Mouse (Mus musculus) liver, embryonic 16.5 days (tissue): ENCODE data around the gene Sst. TPM values are rescaled to one million over a fixed set of nuclear protein-coding genes. Genes with fewer than 3 reads are reported as not detected.

ENCODE experiments used
- ATAC-seq: fragments of 200-750 bp; cut with Nextera tagmentation; 2 replicates; pipeline ENCODE4 v1.8.0; 2017; ENCODE audit warnings: low read depth, mild to moderate bottlenecking, moderate number of reproducible peaks, moderate library complexity
- H3K27ac ChIP-seq: fragments of 300-500 bp; sonication (generic); 2 replicates; pipeline ENCODE4 v1.5.1; 2014; ENCODE audit warnings: mild to moderate bottlenecking, low read length
- H3K27me3 ChIP-seq: fragments of 300-500 bp; sonication (generic); 2 replicates; pipeline ENCODE4 v1.6.1; 2014; ENCODE audit warnings: low read depth, low read length, mixed read lengths; ENCODE audit not compliant: control insufficient read depth, insufficient read depth
- H3K36me3 ChIP-seq: fragments of 300-500 bp; sonication (generic); 2 replicates; pipeline ENCODE4 v1.6.1; 2014; ENCODE audit warnings: mild to moderate bottlenecking; ENCODE audit not compliant: control insufficient read depth, insufficient read depth
- H3K4me1 ChIP-seq: fragments of 300-500 bp; sonication (generic); 2 replicates; pipeline ENCODE4 v1.6.1; 2014; ENCODE audit warnings: low read depth, low read length, mixed read lengths; ENCODE audit not compliant: control insufficient read depth
- H3K4me2 ChIP-seq: fragments of 300-500 bp; sonication (generic); 2 replicates; pipeline ENCODE4 v1.6.1; 2014; ENCODE audit warnings: low read depth, low read length, mixed read lengths
- H3K4me3 ChIP-seq: fragments of 300-500 bp; sonication (generic); 2 replicates; pipeline ENCODE4 v1.5.1; 2014; ENCODE audit warnings: low read depth, mild to moderate bottlenecking, low read length
- H3K9ac ChIP-seq: fragments of 300-500 bp; sonication (generic); 2 replicates; pipeline ENCODE4 v1.6.1; 2014; ENCODE audit warnings: low read depth, low read length
- H3K9me3 ChIP-seq: fragments of 300-500 bp; sonication (generic); replicated peaks from 2 replicates; pipeline ENCODE4 v1.6.1; 2016; ENCODE audit warnings: low read length; ENCODE audit not compliant: control insufficient read depth
- WGBS: fragments of 180-500 bp; shearing (Covaris S2); extraction: QIAGEN DNeasy Blood & Tissue Kit; methylation state at CpG from one replicate; pipeline ENCODE4 v1.1.7; 2014; ENCODE audit not compliant: insufficient replicate concordance; 5-methylcytosine and 5-hydroxymethylcytosine counted together
- polyA plus RNA-seq: library from polyadenylated mRNA; unstranded; fragments of >200 nt; fragmentation: Nextera tagmentation; extraction: Ambion mirVana; gene quantifications from 2 replicates; pipeline ENCODE4 v1.2.1, GENCODE M21; 2015

Sst gene
- polyA plus RNA-seq, 1 experiment from 2014 or later: 1.1 TPM

GRCm38 (mm10) chr16:23897486-23897885 lies 6.7 kb upstream of the Sst start:
- Histone ChIP-seq H3K4me1 (no peaks in the 10 kb centered on the region), H3K27me3 (no peaks in the 10 kb centered on the region; the same call in 1 of the 2 replicates), H3K9ac (no peak overlapping the region), H3K4me3 (no peak overlapping the region), H3K9me3 (no peaks in the 10 kb centered on the region), H3K4me2 (no peak overlapping the region), H3K36me3 (no peaks in the 10 kb centered on the region), H3K27ac (no peak overlapping the region)
- 44% methylated on average over 5 of the region's 5 CpGs for WGBS
- no peak for ATAC-seq

GRCm38 (mm10) chr16:23895135-23895534 lies 4.4 kb upstream of the Sst start:
- H3K27ac ChIP-seq: no peak overlapping the region
- ATAC-seq: no peak; the same call in 1 of the 2 replicates
- no peaks in the 10 kb centered on the region for H3K36me3 ChIP-seq
- peaks cover 5% of the 10 kb centered on the region; the same call in 1 of the 2 replicates for H3K27me3 ChIP-seq
- WGBS: 40% methylated on average over 3 of the region's 3 CpGs
- no peak overlapping the region for H3K9ac ChIP-seq
- H3K4me1 ChIP-seq: no peaks in the 10 kb centered on the region
- H3K9me3 ChIP-seq: no peaks in the 10 kb centered on the region
- no peak overlapping the region for H3K4me2 ChIP-seq
- no peak overlapping the region for H3K4me3 ChIP-seq

- peaks cover 5% of the 10 kb centered on the region; the same call in 1 of the 2 replicates for H3K27me3 ChIP-seq
- no peaks in the 10 kb centered on the region for H3K4me1 ChIP-seq
- no peaks in the 10 kb centered on the region for H3K9me3 ChIP-seq
- no peak overlapping the region for H3K4me2 ChIP-seq
- ATAC-seq: no peak
- H3K36me3 ChIP-seq: no peaks in the 10 kb centered on the region
- no peak overlapping the region for H3K4me3 ChIP-seq
- 6% methylated on average over 9 of the region's 9 CpGs for WGBS
- H3K9ac ChIP-seq: no peak overlapping the region
- H3K27ac ChIP-seq: no peak overlapping the region
Measured at GRCm38 (mm10) chr16:23890151-23890550, 607 bp downstream of the Sst start.

GRCm38 (mm10) chr16:23887910-23888579 lies 2.7 kb downstream of the Sst start:
- Histone ChIP-seq H3K27me3 (peaks cover 5% of the 10 kb centered on the region; the same call in 1 of the 2 replicates), H3K27ac (no peak overlapping the region), H3K4me1 (no peaks in the 10 kb centered on the region), H3K9ac (no peak overlapping the region), H3K9me3 (no peaks in the 10 kb centered on the region), H3K36me3 (no peaks in the 10 kb centered on the region), H3K4me2 (no peak overlapping the region), H3K4me3 (no peak overlapping the region)
- no peak for ATAC-seq
- WGBS: 63% methylated on average over 10 of the region's 10 CpGs

- WGBS: 66% methylated on average over 12 of the region's 12 CpGs
- Histone ChIP-seq H3K4me1 (no peaks in the 10 kb centered on the region), H3K27ac (no peak overlapping the region), H3K36me3 (no peaks in the 10 kb centered on the region), H3K4me2 (no peak overlapping the region), H3K27me3 (no peaks in the 10 kb centered on the region), H3K4me3 (no peak overlapping the region), H3K9me3 (no peaks in the 10 kb centered on the region), H3K9ac (no peak overlapping the region)
- ATAC-seq: no peak
Measured at GRCm38 (mm10) chr16:23885098-23885497, 5.7 kb downstream of the Sst start.

- no peaks in the 10 kb centered on the region for H3K9me3 ChIP-seq
- 39% methylated on average over 1 of the region's 1 CpGs for WGBS
- H3K36me3 ChIP-seq: no peaks in the 10 kb centered on the region
- no peak for ATAC-seq
- no peak overlapping the region for H3K9ac ChIP-seq
- H3K4me3 ChIP-seq: no peak overlapping the region
- no peak overlapping the region for H3K4me2 ChIP-seq
- no peak overlapping the region for H3K27ac ChIP-seq
- H3K27me3 ChIP-seq: no peaks in the 10 kb centered on the region
- H3K4me1 ChIP-seq: no peaks in the 10 kb centered on the region
Measured at GRCm38 (mm10) chr16:23855242-23855641, 35.5 kb downstream of the Sst start.

- Histone ChIP-seq H3K36me3 (no peaks in the 10 kb centered on the region), H3K4me1 (no peaks in the 10 kb centered on the region), H3K4me3 (no peak overlapping the region), H3K4me2 (no peak overlapping the region), H3K27ac (no peak overlapping the region), H3K9ac (no peak overlapping the region), H3K9me3 (no peaks in the 10 kb centered on the region), H3K27me3 (no peaks in the 10 kb centered on the region)
- no peak for ATAC-seq
Measured at GRCm38 (mm10) chr16:23849720-23850119, 41.0 kb downstream of the Sst start.

- Histone ChIP-seq H3K9me3 (no peaks in the 10 kb centered on the region), H3K9ac (no peak overlapping the region), H3K27ac (no peak overlapping the region), H3K36me3 (no peaks in the 10 kb centered on the region), H3K4me2 (no peak overlapping the region), H3K4me3 (no peak overlapping the region), H3K27me3 (no peaks in the 10 kb centered on the region), H3K4me1 (no peaks in the 10 kb centered on the region)
- no peak for ATAC-seq
Measured at GRCm38 (mm10) chr16:23849176-23849575, 41.6 kb downstream of the Sst start.

- no peaks in the 10 kb centered on the region for H3K9me3 ChIP-seq
- no peaks in the 10 kb centered on the region for H3K27me3 ChIP-seq
- H3K4me3 ChIP-seq: no peak overlapping the region
- no peak for ATAC-seq
- no peak overlapping the region for H3K4me2 ChIP-seq
- 43% methylated on average over 7 of the region's 7 CpGs for WGBS
- no peak overlapping the region for H3K9ac ChIP-seq
- H3K27ac ChIP-seq: no peak overlapping the region
- H3K36me3 ChIP-seq: no peaks in the 10 kb centered on the region
- no peaks in the 10 kb centered on the region for H3K4me1 ChIP-seq
Measured at GRCm38 (mm10) chr16:23844622-23845021, 46.1 kb downstream of the Sst start.
